Mouse (Mus musculus) spleen, postnatal 14 days (tissue): Measurements from ENCODE around the gene Bco2.

Source experiments
- DNase-seq, 2 experiments: peaks; one replicate each; pipeline ENCODE4 v3.0.0; 2021 to 2022; ENCODE audit warnings: low spot score in 2 of 2

The Bco2 gene

GRCm38 (mm10) chr9:50561145-50561917 lies 6.3 kb upstream of the Bco2 start, which contains the start of gene Tex12:
Tex12 (minus strand) TSS chr9:50561325.
- no peak for DNase-seq

- peak in 1 of 2 experiments; percentile 27 for DNase-seq
These were observed 514 bp downstream of the Bco2 start, which contains the start of gene Il18 for GRCm38 (mm10) chr9:50554241-50555093. Il18 (plus strand) TSS chr9:50554827.

DNA sequence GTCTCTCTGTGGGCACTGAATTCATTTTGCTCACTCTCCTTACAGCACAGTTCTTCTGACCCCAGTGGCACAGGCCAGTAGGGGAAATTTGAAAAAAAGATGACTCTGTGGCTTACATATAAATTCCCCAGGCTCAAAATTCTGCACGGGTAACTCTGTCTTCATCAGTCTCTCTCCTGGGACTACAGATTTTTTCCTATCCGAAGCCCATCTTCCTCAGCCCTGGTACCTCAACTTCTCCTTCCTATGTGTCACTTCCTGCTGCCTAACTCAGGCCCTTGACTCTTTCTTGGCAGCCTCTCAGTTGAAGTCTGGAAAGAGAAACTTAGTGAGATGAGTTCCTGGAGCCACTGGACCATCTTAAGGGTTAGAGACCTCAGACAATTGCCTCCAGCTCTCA lies 1.4 kb downstream of the Bco2 start:
- no peak for DNase-seq

DNA sequence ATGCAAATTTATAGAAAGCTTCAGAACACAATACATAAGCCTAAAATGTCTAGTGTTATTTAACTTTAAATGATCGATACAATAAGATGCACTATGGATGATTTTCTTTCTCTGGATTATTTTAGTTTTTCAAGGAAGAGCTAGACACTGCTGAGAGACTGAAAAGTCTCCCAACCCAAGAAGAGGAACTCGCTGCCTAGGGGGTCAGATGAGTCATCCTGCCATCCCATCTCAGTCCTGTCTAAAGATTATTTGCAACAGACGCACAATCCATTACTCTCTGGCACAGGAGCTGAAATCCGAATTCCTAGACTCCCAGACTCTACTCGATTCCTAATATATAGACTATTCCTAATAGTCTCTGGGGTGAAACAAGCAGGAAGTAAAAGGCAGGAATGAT lies 2.8 kb downstream of the Bco2 start:
- no peak for DNase-seq

DNA sequence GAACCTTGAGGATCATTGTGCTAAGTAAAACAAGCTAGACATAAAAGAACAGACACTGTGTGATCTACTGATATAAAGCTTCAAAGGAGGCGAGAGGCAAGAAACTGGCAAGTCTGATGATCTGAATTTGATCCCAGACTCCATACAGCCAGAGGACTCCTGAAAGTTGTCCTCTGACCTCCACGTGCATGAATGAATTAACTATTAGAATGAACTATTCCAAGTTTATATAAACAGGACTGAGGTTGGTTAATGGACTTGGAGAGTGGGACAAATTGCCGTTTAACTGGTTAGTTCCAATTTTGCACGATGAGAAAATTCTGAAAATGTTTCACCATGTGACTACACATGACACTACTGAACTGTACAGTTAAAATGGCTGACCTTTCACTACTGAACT lies 6.0 kb downstream of the Bco2 start:
- no peak for DNase-seq

DNA sequence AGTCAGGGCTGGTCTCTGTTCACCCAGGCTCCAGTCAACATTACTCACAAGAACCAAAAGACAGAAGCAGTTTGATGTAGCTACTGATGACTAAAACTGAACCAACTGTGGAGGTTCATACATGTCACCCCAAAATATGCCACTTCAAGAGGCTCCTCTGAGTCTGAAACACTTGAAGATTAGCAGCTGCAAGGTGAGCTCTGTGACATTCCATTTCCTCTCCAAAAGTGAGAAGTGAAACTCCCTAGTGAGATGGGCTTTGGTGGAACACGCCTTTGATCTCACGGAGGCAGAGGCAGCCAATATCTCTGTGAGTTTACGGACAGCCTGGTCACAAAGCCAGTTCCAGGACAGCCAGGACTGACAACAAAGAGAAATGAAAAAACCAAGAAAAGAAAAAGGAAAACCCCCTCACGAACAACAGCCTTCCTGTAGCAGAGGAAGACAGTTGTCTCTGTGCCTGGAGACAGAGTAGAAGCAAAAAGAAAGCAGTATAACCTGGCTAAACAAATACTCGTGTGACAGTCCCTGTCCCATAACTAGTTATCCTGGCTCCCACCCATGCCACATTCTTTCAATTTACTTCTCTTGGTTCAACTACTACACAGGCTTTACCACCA lies 7.0 kb downstream of the Bco2 start:
- DNase-seq: no peak

GRCm38 (mm10) chr9:50542401-50542800 lies 12.6 kb downstream of the Bco2 start:
- no peak for DNase-seq

GRCm38 (mm10) chr9:50540170-50540569 lies 14.8 kb downstream of the Bco2 start:
- DNase-seq: no peak

- no peak for DNase-seq
These were observed 17.7 kb downstream of the Bco2 start for GRCm38 (mm10) chr9:50537295-50537694.

DNA sequence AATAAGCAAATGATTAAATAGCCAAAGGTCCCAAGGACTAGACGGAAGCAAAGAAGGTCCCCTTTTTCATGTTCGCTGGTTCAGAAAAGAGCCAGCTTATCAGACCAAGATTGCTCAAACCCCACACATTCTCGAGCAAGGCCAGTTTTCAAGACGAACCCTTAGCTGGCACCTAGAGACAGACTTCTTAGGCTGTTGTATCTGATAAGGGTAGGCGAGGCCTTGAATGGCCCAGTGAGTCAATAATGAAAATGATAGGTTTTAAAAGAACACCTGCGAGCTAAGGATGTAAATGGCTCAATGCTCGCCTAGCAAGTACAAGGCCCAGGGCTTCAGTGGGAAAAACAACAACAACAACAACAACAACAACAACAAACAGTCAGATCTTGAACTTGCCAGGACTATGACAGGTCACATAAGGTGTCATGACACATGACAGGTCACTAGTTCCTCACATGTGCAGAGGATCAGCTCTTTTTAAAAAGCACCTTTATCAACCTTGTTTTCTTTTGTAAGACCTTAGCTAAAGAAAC lies 18.3 kb downstream of the Bco2 start:
- no peak for DNase-seq

DNA sequence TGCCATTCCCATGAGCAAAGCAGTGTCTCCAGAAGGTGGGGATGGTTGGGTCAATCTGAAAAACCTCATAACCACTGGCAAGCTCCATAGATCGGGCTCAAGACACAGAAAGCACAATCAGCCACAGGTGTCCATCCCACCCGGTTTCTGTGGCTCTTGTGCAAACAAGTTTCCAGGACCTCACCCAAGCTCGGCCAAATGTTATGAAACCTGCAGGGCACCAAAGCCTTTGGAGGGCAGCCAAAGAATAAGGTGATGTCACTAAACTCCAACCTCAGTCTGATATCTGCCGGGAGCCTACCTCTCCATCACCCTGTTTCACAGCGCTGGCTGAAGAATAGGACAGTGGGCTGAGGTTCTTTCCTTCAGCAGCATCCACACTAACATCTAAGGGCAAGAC lies 19.1 kb downstream of the Bco2 start:
- no peak for DNase-seq

- no peak for DNase-seq
These were observed 21.2 kb downstream of the Bco2 start for GRCm38 (mm10) chr9:50533791-50534190.

GRCm38 (mm10) chr9:50533328-50533727 lies 21.7 kb downstream of the Bco2 start:
- DNase-seq: peak; percentile 22 to 42

- no peak for DNase-seq
These were observed 24.1 kb downstream of the Bco2 start for GRCm38 (mm10) chr9:50530890-50531289.

GRCm38 (mm10) chr9:50528293-50528892 lies 26.6 kb downstream of the Bco2 start, which contains the start of gene Pts:
Pts (minus strand) TSS chr9:50528724.
- peak; percentile 92 to 95 for DNase-seq

GRCm38 (mm10) chr9:50527860-50528259 lies 27.1 kb downstream of the Bco2 start:
- no peak for DNase-seq

GRCm38 (mm10) chr9:50525585-50525984 lies 29.4 kb downstream of the Bco2 start:
- no peak for DNase-seq

DNA sequence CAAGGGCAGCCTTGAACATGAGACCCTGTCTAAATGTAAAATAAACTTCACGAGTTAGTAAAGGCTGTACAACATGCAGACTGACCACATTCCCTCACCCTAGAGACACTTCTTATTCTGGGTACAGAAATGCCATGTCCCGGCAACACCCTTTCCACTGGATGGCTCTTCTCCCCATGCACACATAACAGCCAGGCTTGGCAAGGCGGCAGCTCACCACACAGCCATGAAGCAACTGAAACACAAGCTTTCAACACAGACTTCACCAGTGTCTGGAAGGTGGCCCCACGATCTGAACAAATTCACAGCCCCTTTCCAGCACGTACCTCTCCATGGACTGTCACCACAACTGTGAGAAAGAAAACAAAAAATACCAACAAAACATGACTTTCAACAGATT lies 30.0 kb downstream of the Bco2 start:
- no peak for DNase-seq

DNA sequence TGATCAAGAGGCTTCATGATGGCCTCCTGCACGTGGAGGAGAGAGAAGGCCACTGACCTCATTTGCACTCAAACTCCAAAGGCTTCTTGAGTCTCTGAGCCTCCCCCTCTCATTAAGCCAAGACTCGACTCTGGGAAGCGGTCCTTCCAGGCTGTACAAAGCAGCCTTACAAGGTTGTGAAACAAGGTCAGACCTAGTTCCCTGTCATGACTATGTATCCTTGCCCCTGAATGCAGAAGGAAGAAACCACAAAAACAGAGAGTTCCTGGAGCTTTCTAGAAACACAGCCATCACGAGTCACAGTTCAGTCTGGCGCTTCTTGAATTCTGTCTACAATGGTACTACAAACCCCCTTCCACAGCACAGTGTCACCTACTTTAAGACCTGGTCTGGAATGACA lies 32.4 kb downstream of the Bco2 start:
- DNase-seq: no peak

DNA sequence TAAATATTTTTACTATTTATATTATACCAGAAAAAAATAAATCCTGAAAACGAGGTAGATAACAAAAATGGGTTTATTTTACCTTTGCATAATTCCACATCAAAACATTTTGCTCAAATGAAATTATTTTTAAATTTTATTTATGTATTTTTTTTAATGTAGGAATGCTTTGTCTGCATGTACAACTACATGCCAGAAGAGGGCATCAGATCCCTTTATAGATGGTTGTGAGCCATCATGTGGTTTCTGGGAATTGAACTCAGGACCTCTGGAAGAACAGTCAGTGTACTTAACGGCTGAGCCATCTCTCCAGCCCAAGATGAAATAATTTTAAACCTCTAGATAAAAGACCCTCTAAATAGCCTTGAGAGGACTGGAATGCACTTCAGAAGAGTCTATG lies 33.4 kb downstream of the Bco2 start:
- no peak for DNase-seq

DNA sequence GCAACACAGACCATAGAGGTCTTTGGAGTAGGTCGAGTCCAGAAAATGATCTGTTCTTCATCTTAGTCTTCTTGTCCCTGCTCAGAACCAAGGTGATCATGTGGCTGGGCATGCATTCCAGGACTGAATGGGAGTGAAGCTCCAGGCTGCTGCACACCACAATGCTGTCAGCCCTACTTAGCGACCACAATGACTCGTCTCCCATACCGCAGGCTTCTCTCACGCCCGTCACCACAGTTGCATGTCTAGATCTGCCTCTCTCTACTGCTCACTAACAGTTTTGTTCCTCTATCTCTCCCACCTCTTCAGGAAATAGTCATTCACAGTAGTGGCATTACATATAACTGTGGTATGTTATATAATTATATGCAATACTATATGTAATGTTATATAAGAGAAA lies 34.2 kb downstream of the Bco2 start:
- DNase-seq: no peak

GRCm38 (mm10) chr9:50518781-50519180 lies 36.2 kb downstream of the Bco2 start:
- DNase-seq: no peak
